Mouse (Mus musculus): ENCODE data around the gene Pianp.

DNA sequence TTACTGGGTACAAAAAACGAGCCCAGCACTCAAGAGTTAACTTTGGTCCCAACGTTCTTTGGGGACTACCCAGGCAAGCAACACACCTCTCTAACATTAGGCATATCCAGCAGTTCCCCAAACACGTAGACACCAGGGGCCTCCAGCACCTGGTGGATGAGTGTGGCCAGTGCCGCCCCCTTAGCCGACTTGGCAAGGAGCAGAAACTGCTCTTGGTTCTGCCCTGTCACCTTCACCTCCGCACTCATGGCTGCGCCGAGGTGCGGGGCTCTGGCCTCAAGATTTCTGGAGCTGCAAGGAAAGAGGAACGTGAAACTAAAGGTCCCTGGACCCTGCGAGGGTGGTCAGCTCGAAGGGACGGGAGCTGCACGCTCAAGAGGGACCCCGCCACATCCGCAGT is 31.9 kb upstream of the Pianp start:
- peak; percentile 8; the same call in 1 of the 2 replicates for TF ChIP-seq CTCF (IDR thresholded peaks at IDR 0.05)
- TF ChIP-seq EP300 (IDR thresholded peaks at IDR 0.05): no peak

Measured in lung, postnatal 0 days (tissue).